Mouse (Mus musculus) erythroblast, adult 5-6 weeks (primary cell): ENCODE results near the gene Crybb2. TPM values are rescaled to one million over a fixed set of nuclear protein-coding genes. Genes with fewer than 3 reads are reported as not detected.
A peak's percentile ranks its signal among the peaks of the same experiment; 100 is the strongest.
"Not testable (repeated sequence)": the region's sequence is repeated elsewhere in the genome, so short reads cannot be mapped to it uniquely, and the experiment has no call there.

Experiments
- ATAC-seq: replicated peaks from 2 replicates; pipeline ENCODE4 v1.8.0; 2016; ENCODE audit warnings: moderate number of reproducible peaks, mild to moderate bottlenecking, moderate TSS enrichment, inconsistent platforms; ENCODE audit not compliant: poor library complexity, low FRiP score, severe bottlenecking
- total RNA-seq, 2 experiments: library from RNA; stranded (forward) in 1 of 2; stranded (reverse) in 1 of 2; fragments of 150-400 nt in 1 of 2; fragments of 200-764, 138-1000 nt in 1 of 2; gene quantifications; 2 replicates each; pipeline versions ENCODE4 v1.2.3 to v1.2.4; 2015 to 2017; ENCODE audit warnings: low replicate concordance in 2 of 2

Crybb2 gene
- total RNA-seq (2015; ENCODE audit: low replicate concordance) = not detected in 2 replicates
- not detected in 2 replicates for total RNA-seq (2017; ENCODE audit: low replicate concordance)

DNA sequence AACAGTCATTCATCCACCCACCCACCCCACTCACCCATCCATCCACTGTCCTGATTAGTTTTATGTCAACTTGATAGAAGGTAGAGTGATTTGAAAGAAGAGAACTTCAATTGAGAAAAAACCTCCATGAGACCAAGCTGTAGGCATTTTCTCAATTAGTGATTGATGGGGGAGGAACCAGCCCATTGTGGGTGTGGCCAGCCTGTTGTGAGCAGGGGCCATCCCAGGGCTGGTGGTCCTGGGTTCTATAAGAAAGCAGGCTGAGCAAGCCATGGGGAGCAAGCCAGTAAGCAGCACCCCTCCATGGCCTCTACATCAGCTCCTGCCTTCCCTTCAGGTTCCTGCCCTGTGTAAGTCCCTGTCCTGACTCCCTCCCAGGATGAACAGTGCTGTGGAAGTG lies at the start of gene Crybb2:
Crybb2 (minus strand) TSS at position 101 of the 400 bp plus-strand sequence.
- no peak for ATAC-seq

DNA sequence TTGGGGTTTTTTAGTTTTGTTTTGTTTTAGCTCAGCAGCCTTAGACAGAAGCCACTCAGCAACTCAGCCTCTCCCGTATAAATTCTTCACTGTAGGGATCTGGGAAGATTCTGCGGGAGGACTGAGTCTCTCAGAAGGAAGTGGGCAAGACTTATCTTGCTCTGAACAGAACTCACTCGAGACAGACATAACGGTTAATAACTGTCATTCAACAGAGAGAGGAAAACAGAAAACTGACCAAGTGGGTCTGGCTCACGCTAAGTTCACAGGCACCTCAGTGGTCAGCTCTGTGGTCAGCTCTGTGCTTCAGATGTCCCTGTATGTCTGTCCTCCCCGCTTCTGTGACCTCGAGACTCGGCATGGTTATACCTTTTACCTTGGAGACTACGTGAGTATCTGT lies 49.4 kb upstream of the Crybb2 start:
- ATAC-seq = no peak

DNA sequence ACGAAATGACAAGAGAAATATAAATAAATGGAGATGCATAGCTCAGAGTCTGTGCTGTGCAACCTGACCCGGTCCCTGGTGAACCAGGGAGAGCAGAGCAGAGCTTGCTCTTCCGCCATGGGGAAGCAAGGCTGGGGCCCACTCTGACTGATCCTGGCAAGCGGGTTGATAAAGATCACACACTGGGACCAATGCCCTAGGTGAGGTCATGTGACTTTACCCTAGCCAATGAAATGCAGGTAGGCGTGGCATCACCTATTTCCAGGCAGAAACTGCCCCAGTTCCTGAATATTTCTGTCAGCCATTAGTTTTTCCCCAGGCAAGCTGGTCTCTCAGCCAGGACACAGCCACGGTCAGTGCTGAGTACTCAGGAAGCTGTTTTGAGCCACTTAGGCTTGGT lies 48.8 kb upstream of the Crybb2 start:
- peak; percentile 69; the same call in 1 of the 2 replicates for ATAC-seq

DNA sequence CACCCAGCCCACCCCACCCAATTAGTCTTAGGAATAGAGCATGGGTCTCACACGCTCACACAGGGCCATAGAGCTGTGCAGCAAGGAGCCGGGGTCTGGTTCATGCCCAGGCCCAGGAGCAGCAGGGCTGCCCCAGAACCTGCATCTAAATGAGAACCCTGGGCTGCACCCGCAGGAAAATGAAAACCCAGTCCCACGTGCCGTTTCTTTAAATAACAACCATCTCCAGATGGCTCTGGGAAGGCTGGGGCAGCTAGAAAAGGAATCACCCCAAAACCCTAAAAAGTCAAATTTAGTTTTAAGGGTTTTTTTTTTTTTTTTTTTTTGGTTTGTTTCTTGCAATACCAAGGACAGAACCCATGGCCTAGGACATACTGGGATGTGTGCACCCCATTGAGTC lies 47.4 kb upstream of the Crybb2 start:
- no peak for ATAC-seq

DNA sequence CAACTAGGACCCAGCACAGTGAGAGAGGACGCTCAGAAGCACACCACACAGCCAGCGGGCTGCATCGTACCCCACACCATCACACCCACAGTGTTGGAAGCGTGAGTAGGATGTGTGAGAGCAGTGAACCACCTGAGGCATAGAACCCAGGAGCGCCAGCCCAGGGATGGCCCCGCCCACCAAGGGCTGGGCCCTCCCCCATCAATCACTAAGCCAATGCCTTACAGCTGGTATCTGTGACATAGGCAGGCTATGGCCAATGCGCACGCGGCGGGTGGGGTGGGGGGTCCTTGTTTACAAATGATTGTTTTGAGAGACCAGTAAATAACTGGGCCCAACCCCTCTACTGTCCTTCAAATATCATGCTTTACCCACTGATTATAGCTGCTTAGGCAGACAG lies 46.0 kb upstream of the Crybb2 start:
- ATAC-seq = no peak

DNA sequence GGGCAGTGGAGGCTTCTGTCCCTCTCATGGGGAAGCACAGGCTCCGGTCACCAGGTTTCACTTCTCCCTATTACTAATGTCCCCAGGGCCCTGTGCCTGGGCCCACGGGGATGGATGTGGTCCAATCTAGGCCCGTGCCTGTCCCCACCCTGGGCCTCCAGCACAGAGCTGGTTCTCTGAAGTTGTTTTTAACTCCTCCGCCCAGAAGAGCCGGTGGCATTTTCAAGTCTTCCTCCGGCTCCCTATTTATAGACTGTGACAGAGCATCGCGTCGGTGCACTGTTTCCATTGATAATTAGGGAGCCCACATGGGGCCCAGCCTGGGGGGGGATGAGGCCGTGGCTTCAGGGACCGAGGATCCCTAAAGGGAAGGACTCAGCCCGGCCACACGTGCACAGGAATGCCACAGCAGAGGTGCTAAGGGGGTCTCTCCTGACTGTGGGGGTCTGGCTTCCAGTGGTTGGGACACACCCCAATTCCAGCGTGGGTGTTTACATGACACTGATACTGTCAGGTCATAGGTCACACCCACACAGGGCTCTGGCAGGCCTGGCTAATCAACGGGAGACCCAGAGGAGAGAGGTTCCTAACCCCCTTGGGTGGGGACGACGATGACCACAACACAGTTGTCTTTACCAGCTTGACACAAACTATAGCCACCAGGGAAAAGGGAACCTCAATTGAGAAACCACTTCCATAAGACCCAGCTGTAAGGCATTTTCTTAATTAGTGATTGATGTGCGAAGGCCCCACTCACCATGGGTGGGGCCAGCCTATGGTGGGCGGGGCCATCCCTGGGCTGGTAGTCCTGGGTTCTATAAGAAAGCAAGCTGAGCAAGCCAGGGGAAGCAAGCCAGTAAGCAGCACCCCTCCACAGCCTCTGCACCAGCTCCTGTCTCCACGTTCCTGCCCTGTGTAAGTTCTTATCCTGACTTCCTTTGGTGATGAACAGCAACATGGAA lies 44.6 kb upstream of the Crybb2 start:
- ATAC-seq = no peak

- no peak for ATAC-seq
These were observed 43.2 kb upstream of the Crybb2 start for GRCm38 (mm10) chr5:113113120-113113519.

- ATAC-seq = no peak
These were observed 41.4 kb upstream of the Crybb2 start for GRCm38 (mm10) chr5:113111336-113111735.

- no peak for ATAC-seq
These were observed 41.0 kb upstream of the Crybb2 start for GRCm38 (mm10) chr5:113110929-113111328.

GRCm38 (mm10) chr5:113109651-113110050 lies 39.7 kb upstream of the Crybb2 start:
- not testable (repeated sequence) for ATAC-seq

DNA sequence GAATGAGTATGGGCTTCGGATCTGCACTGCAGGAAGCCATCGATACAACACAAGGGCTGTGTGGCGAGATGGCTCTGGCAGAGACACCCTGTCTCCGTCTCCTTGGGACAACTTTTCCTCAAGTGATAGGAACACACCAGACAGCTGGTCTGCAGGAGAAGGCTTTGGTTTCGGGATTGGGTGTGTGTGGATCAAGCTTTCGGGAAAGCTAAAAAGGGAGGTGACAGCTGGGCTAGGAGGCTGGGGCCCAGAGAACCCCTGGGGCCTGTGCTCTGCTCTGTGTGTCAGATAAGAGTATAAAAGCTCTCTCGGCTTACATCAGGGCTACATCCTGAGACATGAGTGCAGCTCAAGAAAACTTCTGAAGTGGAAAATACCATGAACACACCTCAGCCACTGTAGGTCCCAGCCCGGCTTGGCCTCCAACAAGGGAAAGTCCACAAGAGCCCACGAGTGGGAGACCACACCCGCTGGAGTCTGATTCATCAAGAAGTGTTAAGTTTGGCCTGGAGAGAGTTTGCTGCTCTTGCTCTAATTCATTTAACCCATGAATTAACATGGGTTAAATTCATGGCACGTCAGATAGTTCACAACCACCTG lies 38.3 kb upstream of the Crybb2 start:
- no peak for ATAC-seq

- ATAC-seq = no peak
These were observed 37.8 kb upstream of the Crybb2 start for GRCm38 (mm10) chr5:113107709-113108108.

DNA sequence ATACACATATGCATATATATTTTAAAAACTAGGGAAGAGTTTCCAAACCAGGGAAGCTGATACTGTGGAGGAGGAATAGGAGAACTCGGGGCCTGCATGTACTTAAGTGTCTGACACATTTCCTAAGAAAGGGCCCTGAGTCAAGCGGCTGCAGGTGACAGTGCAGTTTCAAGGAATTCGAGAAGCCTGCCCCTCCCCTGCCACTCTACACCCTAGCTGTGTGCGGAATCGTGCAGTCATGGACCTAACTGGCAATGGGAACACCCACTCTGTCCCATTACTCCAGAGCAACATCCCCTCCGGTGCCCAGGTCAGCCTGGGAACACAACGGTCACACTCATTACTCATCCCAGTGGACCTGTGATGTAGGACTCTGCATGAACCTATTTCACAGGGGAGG lies 36.7 kb upstream of the Crybb2 start:
- ATAC-seq = no peak

- no peak for ATAC-seq
These were observed 35.6 kb upstream of the Crybb2 start for GRCm38 (mm10) chr5:113105481-113105880.

- ATAC-seq = no peak
These were observed 35.1 kb upstream of the Crybb2 start for GRCm38 (mm10) chr5:113105035-113105434.

GRCm38 (mm10) chr5:113102455-113102854 lies 32.5 kb upstream of the Crybb2 start:
- ATAC-seq = no peak

DNA sequence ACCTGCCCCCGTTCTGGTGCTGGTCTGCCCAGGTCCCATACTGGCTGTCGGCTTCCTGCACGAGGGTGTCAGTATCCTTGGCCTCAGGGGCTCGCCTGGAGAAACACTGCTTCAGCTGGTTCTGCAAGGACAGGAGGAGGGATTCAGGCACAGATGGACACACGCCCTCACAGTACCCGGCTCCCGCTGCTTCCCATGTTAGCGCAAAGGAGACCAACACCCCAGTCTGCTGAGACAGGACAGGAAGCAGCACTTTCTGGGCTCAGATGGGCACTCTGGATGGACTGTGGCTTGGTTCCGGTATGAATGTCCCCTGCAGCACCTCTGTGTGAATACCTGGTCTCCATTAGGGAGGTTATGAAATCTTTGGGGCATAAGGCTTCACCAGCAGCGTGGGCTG lies 31.5 kb upstream of the Crybb2 start:
- no peak for ATAC-seq

DNA sequence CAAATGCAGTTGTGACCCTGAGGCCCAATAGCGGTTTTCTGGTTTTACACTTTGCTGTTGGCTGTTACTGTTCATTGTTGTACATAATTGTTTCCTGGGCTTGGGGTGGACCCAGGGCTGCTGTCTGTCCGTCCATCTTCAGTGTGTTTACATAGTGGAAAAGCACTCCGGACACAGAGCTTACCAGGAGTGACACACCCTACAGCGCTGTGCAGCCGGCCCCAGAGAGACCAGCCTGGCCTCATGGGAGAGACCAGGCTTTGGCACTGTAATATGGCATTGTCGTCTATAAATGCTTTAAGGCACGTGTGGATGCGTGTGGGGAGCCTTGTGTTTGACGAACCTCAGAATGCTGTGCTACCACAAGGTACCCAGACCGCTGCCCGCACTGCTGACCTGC lies 30.5 kb upstream of the Crybb2 start:
- no peak for ATAC-seq

GRCm38 (mm10) chr5:113099546-113099945 lies 29.6 kb upstream of the Crybb2 start:
- peak; percentile 85 for ATAC-seq

DNA sequence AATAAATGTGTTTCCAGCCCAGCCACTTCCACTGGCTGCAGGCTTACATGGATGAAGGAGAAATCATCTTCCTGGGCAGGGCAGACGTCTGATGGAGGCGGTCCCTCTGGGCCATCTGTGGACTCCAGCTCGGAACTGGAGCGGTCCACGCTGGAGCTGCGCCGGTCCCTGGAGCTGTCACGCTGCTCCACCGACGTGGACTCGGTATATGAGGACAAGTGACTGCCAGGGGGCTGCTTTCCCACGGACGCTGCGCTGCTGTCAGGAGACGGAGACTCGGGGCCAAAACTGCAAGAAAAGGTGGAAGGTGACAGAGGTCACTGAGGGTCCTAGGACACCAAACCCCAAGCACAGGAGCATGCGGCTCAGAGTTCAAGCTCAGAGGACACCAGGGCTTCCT lies 27.6 kb upstream of the Crybb2 start:
- no peak for ATAC-seq

DNA sequence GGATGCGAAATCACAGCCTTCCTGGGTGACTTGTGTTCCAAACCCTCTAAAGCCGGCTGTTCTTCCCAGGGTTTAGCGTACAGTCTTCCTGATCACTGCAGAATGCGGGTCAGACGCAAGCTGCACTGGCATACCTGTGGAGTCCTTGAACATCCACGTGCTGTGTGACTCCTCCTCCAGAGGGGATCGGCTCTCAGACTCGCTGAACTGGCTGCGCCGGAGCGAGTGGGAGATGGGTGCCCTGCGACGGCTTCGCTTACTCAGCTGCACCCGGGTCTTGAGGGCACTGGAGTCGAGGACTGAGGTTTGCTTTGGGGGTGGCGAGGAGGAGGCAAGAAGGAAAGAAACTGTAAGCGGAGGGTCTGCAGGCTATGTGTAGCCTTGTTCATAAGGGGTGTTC lies 25.5 kb upstream of the Crybb2 start:
- no peak for ATAC-seq
